Mouse (Mus musculus) erythroblast, embryonic 14.5 days (primary cell): Measurements from ENCODE around the gene Foxn3.

Experiments
- GATA1 ChIP-seq: IDR thresholded peaks from 2 replicates; pipeline ENCODE4 v1.6.1; 2012; ENCODE audit warnings: low read length, inconsistent platforms, mixed read lengths
- TAL1 ChIP-seq: IDR thresholded peaks from 3 replicates; pipeline ENCODE4 v1.6.1; 2012; ENCODE audit warnings: low read length, inconsistent platforms, mixed read lengths

GRCm38 (mm10) chr12:99528958-99529357, 34.4 kb downstream of the Foxn3 start:
- TF ChIP-seq TAL1: no peak
- TF ChIP-seq GATA1: no peak
